Mouse (Mus musculus) right cerebral cortex, adult 18-20 months (tissue): ENCODE results near the gene Comt.

ENCODE experiments used
- DNase-seq: peaks from one replicate; pipeline ENCODE4 v3.0.0; 2022; ENCODE audit warnings: mixed read lengths

The Comt gene

GRCm38 (mm10) chr16:18387704-18388582 is 38.7 kb downstream of the Comt start:
- no peak for DNase-seq

GRCm38 (mm10) chr16:18386972-18387371 is 39.7 kb downstream of the Comt start:
- DNase-seq, result no peak

- no peak for DNase-seq
Measured at GRCm38 (mm10) chr16:18386451-18386850, 40.2 kb downstream of the Comt start.

GRCm38 (mm10) chr16:18385411-18385810 is 41.2 kb downstream of the Comt start:
- DNase-seq, result no peak

- DNase-seq, result no peak
Measured at GRCm38 (mm10) chr16:18384659-18385058, 42.0 kb downstream of the Comt start.

GRCm38 (mm10) chr16:18384211-18384610 is 42.4 kb downstream of the Comt start:
- DNase-seq, result no peak

GRCm38 (mm10) chr16:18383756-18384155 is 42.9 kb downstream of the Comt start:
- no peak for DNase-seq

GRCm38 (mm10) chr16:18383045-18383726 is 43.5 kb downstream of the Comt start:
- no peak for DNase-seq

GRCm38 (mm10) chr16:18381621-18382258 is 44.9 kb downstream of the Comt start:
- DNase-seq, result no peak

- DNase-seq, result no peak
Measured at GRCm38 (mm10) chr16:18380495-18381063, 46.1 kb downstream of the Comt start.

- no peak for DNase-seq
Measured at GRCm38 (mm10) chr16:18379338-18380001, 47.2 kb downstream of the Comt start.

- no peak for DNase-seq
Measured at GRCm38 (mm10) chr16:18378489-18378888, 48.2 kb downstream of the Comt start.

GRCm38 (mm10) chr16:18377203-18377602 is 49.4 kb downstream of the Comt start:
- DNase-seq, result no peak

GRCm38 (mm10) chr16:18376297-18376954 is 50.2 kb downstream of the Comt start:
- DNase-seq, result no peak

GRCm38 (mm10) chr16:18373632-18374031 is 53.0 kb downstream of the Comt start:
- DNase-seq, result no peak

GRCm38 (mm10) chr16:18370197-18370596 is 56.5 kb downstream of the Comt start:
- DNase-seq, result no peak

GRCm38 (mm10) chr16:18366849-18367248 is 59.8 kb downstream of the Comt start:
- DNase-seq, result no peak

- no peak for DNase-seq
Measured at GRCm38 (mm10) chr16:18362948-18363347, 63.7 kb downstream of the Comt start.

- no peak for DNase-seq
Measured at GRCm38 (mm10) chr16:18360151-18360805, 66.4 kb downstream of the Comt start.

GRCm38 (mm10) chr16:18357977-18358376 is 68.7 kb downstream of the Comt start:
- no peak for DNase-seq

GRCm38 (mm10) chr16:18356961-18357360 is 69.7 kb downstream of the Comt start:
- DNase-seq, result no peak
